Mouse (Mus musculus) lung, postnatal 0 days (tissue): ENCODE measurements around the gene Lyrm1.

Experiments
- CTCF ChIP-seq: IDR thresholded peaks from 2 replicates; pipeline ENCODE4 v1.5.1; 2016; ENCODE audit warnings: antibody characterized with exemption, mild to moderate bottlenecking
- EP300 ChIP-seq: IDR thresholded peaks from 2 replicates; pipeline ENCODE4 v1.6.1; 2016; ENCODE audit warnings: antibody characterized with exemption, mild to moderate bottlenecking, control low read depth

- TF ChIP-seq CTCF = no peak
- TF ChIP-seq EP300 = no peak
Measured at GRCm38 (mm10) chr7:119897521-119898109, 2.0 kb downstream of the Lyrm1 start.
